31 mouse cellular contexts compared by ENCODE assay signal in the genomic region with DNA sequence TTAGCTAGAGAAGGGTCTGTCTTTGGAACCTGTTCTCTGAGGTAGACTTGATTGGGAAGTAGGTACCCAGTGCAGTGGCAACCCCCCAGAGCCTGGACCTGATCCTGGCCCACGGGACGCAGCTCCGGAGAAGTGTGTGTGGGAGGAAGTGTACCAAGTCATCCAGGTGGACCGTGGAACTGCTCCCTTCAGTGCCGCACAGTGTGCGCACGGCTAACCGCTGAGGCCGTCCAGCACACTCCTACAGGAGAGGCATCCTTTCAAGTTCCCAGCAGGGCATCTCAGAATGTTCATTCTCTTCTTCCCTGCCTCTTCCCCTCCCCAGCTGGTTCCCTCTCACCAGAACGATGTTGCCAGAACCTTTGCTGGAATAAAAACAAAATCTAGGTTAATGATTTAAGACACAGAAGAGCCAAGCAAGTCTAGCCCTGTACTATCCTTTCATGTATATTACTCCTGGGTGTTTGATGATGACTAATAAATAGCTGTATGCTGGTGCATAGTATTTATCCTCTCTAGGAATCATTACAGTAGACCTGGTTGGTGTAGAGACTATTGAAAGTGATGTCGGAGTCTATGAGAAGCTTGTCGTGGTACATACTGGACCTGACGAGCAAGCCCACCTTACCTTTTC. TPM values are rescaled to one million over a fixed set of nuclear protein-coding genes. Genes with fewer than 3 reads are reported as not detected.
DNase-seq lines count a peak whose midpoint lies in the region; ATAC-seq and TF ChIP-seq lines count a peak whose summit lies in the region.
"Had no signal": no experiment of that assay in that cellular context is flagged by ENCODE, and none has a peak within 500 bp of the region (broad histone marks: within the 10 kb centered on the region; RNA-seq: fewer than 3 reads in every experiment).

No protein-coding gene starts in this region.

- 78% methylated on average over 13 of the region's 13 CpGs for WGBS in kidney, postnatal 0 days
- 82% methylated on average over 13 of the region's 13 CpGs for WGBS in kidney, embryonic 14.5 days

- no peak overlapping the region for H3K4me3 ChIP-seq in kidney, postnatal 0 days (replicated peaks; ENCODE audit: low read depth, low read length)
- H3K4me3 ChIP-seq in kidney, embryonic 14.5 days (ENCODE audit: low read length) = no peak overlapping the region
- H3K4me3 ChIP-seq: embryonic facial prominence, embryonic 10.5 days; embryonic facial prominence, embryonic 13.5 days; forebrain, embryonic 10.5 days; forebrain, embryonic 13.5 days; hindbrain, embryonic 10.5 days; hindbrain, embryonic 13.5 days had no signal

- peak; percentile 70 for DNase-seq in heart, adult 11 months
- no peak for DNase-seq in heart, postnatal 10 days
- peak; percentile 45 for DNase-seq in kidney, adult 9 months
- DNase-seq in kidney, postnatal 25 days = no peak
- no peak for DNase-seq in kidney, postnatal 0 days (ENCODE audit: low spot score)
- no peak for DNase-seq in left cerebral cortex, postnatal 14 days (ENCODE audit: low spot score in 2 of 2)
- DNase-seq: adrenal gland, adult 2 months; adrenal gland, postnatal 14 days; cerebellum, adult 11 months; cerebellum, adult 2 months; cerebellum, adult 9-11 months; cerebellum, postnatal 36 days; embryo, embryonic 11 days; gastrocnemius, postnatal 10 days; gastrocnemius, postnatal 36 days; heart, adult 18-20 months; heart, postnatal 36 days had no signal

- H3K4me1 ChIP-seq in kidney, postnatal 0 days (replicated peaks; ENCODE audit: insufficient read depth, low read length) = peaks cover 13% of the 10 kb centered on the region; the same call in 1 of the 2 replicates
- no peaks in the 10 kb centered on the region; the same call in 1 of the 2 replicates for H3K4me1 ChIP-seq in kidney, embryonic 14.5 days (ENCODE audit: control insufficient read depth, insufficient read depth, low read length)
- H3K4me1 ChIP-seq: forebrain, embryonic 10.5 days; forebrain, embryonic 13.5 days; hindbrain, embryonic 13.5 days had no signal

- no peak overlapping the region for H3K27ac ChIP-seq in kidney, postnatal 0 days
- H3K27ac ChIP-seq in kidney, embryonic 14.5 days (ENCODE audit: low read depth, low read length) = no peak overlapping the region
- H3K27ac ChIP-seq: embryonic facial prominence, embryonic 10.5 days; embryonic facial prominence, embryonic 13.5 days; forebrain, embryonic 10.5 days; forebrain, embryonic 13.5 days; hindbrain, embryonic 13.5 days had no signal

- H3K36me3 ChIP-seq in kidney, postnatal 0 days (ENCODE audit: insufficient read depth, low read length) = no peaks in the 10 kb centered on the region
- no peaks in the 10 kb centered on the region for H3K36me3 ChIP-seq in kidney, embryonic 14.5 days (ENCODE audit: control insufficient read depth, insufficient read depth, low read length)
- H3K36me3 ChIP-seq: embryonic facial prominence, embryonic 10.5 days; embryonic facial prominence, embryonic 13.5 days; forebrain, embryonic 10.5 days; hindbrain, embryonic 10.5 days; hindbrain, embryonic 13.5 days had no signal

- no peak overlapping the region for H3K9ac ChIP-seq in kidney, postnatal 0 days (ENCODE audit: low read depth, low read length)
- H3K9ac ChIP-seq in kidney, embryonic 14.5 days (ENCODE audit: low read depth, low read length) = no peak overlapping the region
- H3K9ac ChIP-seq: embryonic facial prominence, embryonic 13.5 days; forebrain, embryonic 13.5 days; hindbrain, embryonic 13.5 days had no signal

- 0 out of 2 replicates have a peak, but pooled peaks have one; percentile 52 for ATAC-seq in kidney, postnatal 0 days (replicated peaks; ENCODE audit: low FRiP score, low read depth)
- no peak for ATAC-seq in kidney, embryonic 14.5 days (ENCODE audit: low FRiP score, low TSS enrichment)
- 0 out of 2 replicates have a peak, but pooled peaks have one; percentile 31 for ATAC-seq in erythroblast, adult 5-6 weeks (replicated peaks; ENCODE audit: low FRiP score, poor library complexity, severe bottlenecking)
- ATAC-seq: forebrain, embryonic 13.5 days; forebrain, embryonic 16.5 days; hindbrain, embryonic 16.5 days had no signal

- no peak for TF ChIP-seq CTCF in kidney, postnatal 0 days (IDR thresholded peaks at IDR 0.05; ENCODE audit: low read depth)

- H3K9me3 ChIP-seq in kidney, postnatal 0 days (replicated peaks; ENCODE audit: low read length) = no peaks in the 10 kb centered on the region
- H3K9me3 ChIP-seq in kidney, embryonic 14.5 days (ENCODE audit: control insufficient read depth, low read length) = no peaks in the 10 kb centered on the region
- H3K9me3 ChIP-seq: embryonic facial prominence, embryonic 10.5 days; embryonic facial prominence, embryonic 13.5 days; forebrain, embryonic 10.5 days; forebrain, embryonic 13.5 days; hindbrain, embryonic 10.5 days; hindbrain, embryonic 13.5 days had no signal

- H3K4me2 ChIP-seq in kidney, postnatal 0 days (ENCODE audit: low read length) = no peak overlapping the region
- H3K4me2 ChIP-seq in kidney, embryonic 14.5 days (replicated peaks; ENCODE audit: low read depth, low read length) = no peak overlapping the region
- H3K4me2 ChIP-seq: embryonic facial prominence, embryonic 13.5 days; forebrain, embryonic 13.5 days; heart, embryonic 11.5 days; hindbrain, embryonic 13.5 days had no signal

- H3K27me3 ChIP-seq in kidney, postnatal 0 days (ENCODE audit: insufficient read depth, low read length) = no peaks in the 10 kb centered on the region
- no peaks in the 10 kb centered on the region for H3K27me3 ChIP-seq in kidney, embryonic 14.5 days (ENCODE audit: control insufficient read depth, insufficient read depth, low read length)
- H3K27me3 ChIP-seq: embryonic facial prominence, embryonic 13.5 days; forebrain, embryonic 13.5 days; hindbrain, embryonic 13.5 days had no signal

- intact Hi-C loops in heart, postnatal 10 days (cut with DNase I) = no loop called here
- intact Hi-C loops in left cerebral cortex, postnatal 14 days (cut with DNase I) = no loop called here

RNA-seq across cellular contexts. Expression of a gene that starts 11.0 kb away (rescaled TPM):
- not detected for total RNA-seq in heart, postnatal 10 days (2021)
- polyA plus RNA-seq in kidney, postnatal 0 days (2015; fragmentation: Nextera tagmentation; extraction: Ambion mirVana) = 0.09 TPM in 1 of 2 replicates, not detected in the other
- 0.37 and 0.45 TPM in 2 replicates for polyA plus RNA-seq in kidney, embryonic 14.5 days (2014; fragmentation: Nextera tagmentation; extraction: Ambion mirVana)
- not detected in 2 replicates for total RNA-seq in erythroblast, adult 5-6 weeks (2015; ENCODE audit: low replicate concordance)
- not detected in 2 replicates for total RNA-seq in erythroblast, adult 5-6 weeks (2017; ENCODE audit: low replicate concordance)
- total RNA-seq in left cerebral cortex, postnatal 14 days (2021) = not detected
- total RNA-seq: adrenal gland, adult 2 months; adrenal gland, postnatal 14 days; adrenal gland, postnatal 4 days; gastrocnemius, adult 18-20 months; gastrocnemius, postnatal 10 days; gastrocnemius, postnatal 36 days; heart, adult 18-20 months; heart, postnatal 36 days had no signal
- polyA plus RNA-seq: adrenal gland, adult 2 months; cerebellum, adult 2 months; cortical plate, adult 2 months; forebrain, embryonic 16.5 days; hindbrain, embryonic 13.5 days had no signal

Comparison
In these comparisons a context has a peak if more than half of its experiments do, and no peak if none do; other contexts are left out.
1. DNase-seq: peak in heart, adult 11 months (single experiment) and kidney, adult 9 months (single experiment); none in heart, postnatal 10 days (0 of 2), kidney, postnatal 25 days (0 of 2), kidney, postnatal 0 days (single experiment) and left cerebral cortex, postnatal 14 days (0 of 2).